Mouse (Mus musculus) MEL (cell line): ENCODE data around the gene Bcl6b.

Experiments used
- CHD1 ChIP-seq: IDR thresholded peaks from 2 replicates; pipeline ENCODE4 v1.6.1; 2012; ENCODE audit warnings: low read depth, mild to moderate bottlenecking, inconsistent platforms, low read length, improper control_type of control experiment
- CTCF ChIP-seq, 3 experiments: IDR thresholded peaks in 2 of 3; conservative IDR thresholded peaks in 1 of 3; 2 replicates each; pipeline ENCODE4 v1.5.1; 2011 to 2012; ENCODE audit warnings: low read length in 3 of 3, low read depth in 2 of 3, mild to moderate bottlenecking in 2 of 3, improper control_type of control experiment in 1 of 3, inconsistent platforms in 1 of 3, mixed read lengths in 1 of 3, moderate library complexity in 1 of 3; ENCODE audit not compliant: control insufficient read depth in 1 of 3, insufficient read depth in 1 of 3, poor library complexity in 1 of 3, severe bottlenecking in 1 of 3
- ELF1 ChIP-seq: IDR thresholded peaks from 2 replicates; pipeline ENCODE4 v1.6.1; 2014; ENCODE audit warnings: low read depth, mild to moderate bottlenecking, inconsistent platforms, low read length, improper control_type of control experiment, moderate library complexity
- MAFK ChIP-seq: IDR thresholded peaks from 2 replicates; pipeline ENCODE4 v1.6.1; 2011; ENCODE audit warnings: low read depth, mild to moderate bottlenecking, low read length, improper control_type of control experiment, borderline replicate concordance
- MYC ChIP-seq: IDR thresholded peaks from 2 replicates; pipeline ENCODE4 v1.6.1; 2011; ENCODE audit warnings: low read depth, mild to moderate bottlenecking, low read length, improper control_type of control experiment, moderate library complexity
- POLR2A ChIP-seq, 2 experiments: IDR thresholded peaks; 2 replicates each; pipeline ENCODE4 v1.6.1; 2011 to 2012; ENCODE audit warnings: low read length in 2 of 2, mild to moderate bottlenecking in 2 of 2, control low read depth in 1 of 2, improper control_type of control experiment in 1 of 2, low read depth in 1 of 2, moderate library complexity in 1 of 2; ENCODE audit not compliant: control insufficient read depth in 1 of 2, insufficient read depth in 1 of 2, poor library complexity in 1 of 2
- RCOR1 ChIP-seq: IDR thresholded peaks from 2 replicates; pipeline ENCODE4 v1.6.1; 2012; ENCODE audit warnings: low read depth, mild to moderate bottlenecking, inconsistent platforms, low read length, improper control_type of control experiment
- SIN3A ChIP-seq: IDR thresholded peaks from 2 replicates; pipeline ENCODE4 v1.6.1; 2012; ENCODE audit warnings: low read length, improper control_type of control experiment, inconsistent platforms

- TF ChIP-seq MAFK: no peak
- TF ChIP-seq POLR2A (IDR thresholded peaks at IDR 0.05; ENCODE audit: control insufficient read depth in 1 of 2, insufficient read depth in 1 of 2, low read depth in 1 of 2, low read length in 2 of 2, poor library complexity in 1 of 2): 0 out of 4 replicates have a peak, but pooled peaks of 1 of the 2 experiments have one; percentile 8
- no peak for TF ChIP-seq SIN3A
- TF ChIP-seq RCOR1: no peak
- no peak for TF ChIP-seq MYC
- no peak for TF ChIP-seq ELF1
- TF ChIP-seq CTCF (IDR thresholded peaks at IDR 0.05 in 2 of 3, conservative IDR thresholded peaks at IDR 0.05 in 1 of 3; ENCODE audit: control insufficient read depth in 1 of 3, insufficient read depth in 1 of 3, low read depth in 2 of 3, low read length in 3 of 3, poor library complexity in 1 of 3, severe bottlenecking in 1 of 3): peak; percentile 95 to 98 (median 98)
- TF ChIP-seq CHD1: no peak
Measured at GRCm38 (mm10) chr11:70230239-70230727, 685 bp upstream of the Bcl6b start.
